Mouse (Mus musculus) hindbrain, postnatal 0 days (tissue): ENCODE data around the gene Ormdl3. TPM values are rescaled to one million over a fixed set of nuclear protein-coding genes. Genes with fewer than 3 reads are reported as not detected.

Experiments
- ATAC-seq: fragments of 200-750 bp; cut with Nextera tagmentation; 2 replicates; pipeline ENCODE4 v1.8.0; 2017; ENCODE audit warnings: mild to moderate bottlenecking, moderate TSS enrichment, moderate library complexity
- DNase-seq: peaks from one replicate; pipeline ENCODE4 v3.0.0-alpha.2; 2015; ENCODE audit warnings: low spot score
- H3K27ac ChIP-seq: fragments of 300-500 bp; sonication (generic); 2 replicates; pipeline ENCODE4 v1.5.1; 2014; ENCODE audit warnings: mild to moderate bottlenecking
- H3K27me3 ChIP-seq: fragments of 300-500 bp; sonication (generic); 2 replicates; pipeline ENCODE4 v1.6.1; 2014; ENCODE audit warnings: low read length, mixed read lengths; ENCODE audit not compliant: insufficient read depth
- H3K36me3 ChIP-seq: fragments of 300-500 bp; sonication (generic); 2 replicates; pipeline ENCODE4 v1.6.1; 2014; ENCODE audit warnings: low read length, mixed read lengths; ENCODE audit not compliant: insufficient read depth
- H3K4me1 ChIP-seq: fragments of 300-500 bp; sonication (generic); 2 replicates; pipeline ENCODE4 v1.6.1; 2014; ENCODE audit warnings: antibody characterized with exemption, low read length, mixed read lengths; ENCODE audit not compliant: insufficient read depth
- H3K4me2 ChIP-seq: fragments of 300-500 bp; sonication (generic); 2 replicates; pipeline ENCODE4 v1.6.1; 2014; ENCODE audit warnings: low read depth, mild to moderate bottlenecking, low read length, moderate library complexity, mixed read lengths
- H3K4me3 ChIP-seq: fragments of 300-500 bp; sonication (generic); 2 replicates; pipeline ENCODE4 v1.5.1; 2014; ENCODE audit warnings: low read length
- H3K9ac ChIP-seq: fragments of 300-500 bp; sonication (generic); replicated peaks from 2 replicates; pipeline ENCODE4 v1.6.1; 2014; ENCODE audit warnings: mild to moderate bottlenecking, low read length, moderate library complexity, mixed read lengths
- H3K9me3 ChIP-seq: fragments of 300-500 bp; sonication (generic); 2 replicates; pipeline ENCODE4 v1.6.1; 2016; ENCODE audit warnings: low read length, mixed read lengths
- CTCF ChIP-seq: IDR thresholded peaks from 2 replicates; pipeline ENCODE4 v1.5.1; 2016; ENCODE audit warnings: antibody characterized with exemption, control low read depth, low read depth
- WGBS: fragments of 180-500 bp; shearing (Covaris S2); extraction: QIAGEN DNeasy Blood & Tissue Kit; methylation state at CpG from one replicate; pipeline ENCODE4 v1.1.7; 2014; 5-methylcytosine and 5-hydroxymethylcytosine counted together
- polyA plus RNA-seq: library from polyadenylated mRNA; unstranded; fragments of >200 nt; fragmentation: Nextera tagmentation; extraction: Ambion mirVana; gene quantifications from 2 replicates; pipeline ENCODE4 v1.2.1, GENCODE M21; 2015
- total RNA-seq: library from RNA; depleted of rRNA; stranded (reverse); fragments of >200 nt; gene quantifications from 2 replicates; pipeline ENCODE4 v1.2.3, GENCODE M21; 2014

Gene Ormdl3
- total and polyA plus RNA-seq, 2 experiments from 2014 or later = 100 to 103 TPM

DNA sequence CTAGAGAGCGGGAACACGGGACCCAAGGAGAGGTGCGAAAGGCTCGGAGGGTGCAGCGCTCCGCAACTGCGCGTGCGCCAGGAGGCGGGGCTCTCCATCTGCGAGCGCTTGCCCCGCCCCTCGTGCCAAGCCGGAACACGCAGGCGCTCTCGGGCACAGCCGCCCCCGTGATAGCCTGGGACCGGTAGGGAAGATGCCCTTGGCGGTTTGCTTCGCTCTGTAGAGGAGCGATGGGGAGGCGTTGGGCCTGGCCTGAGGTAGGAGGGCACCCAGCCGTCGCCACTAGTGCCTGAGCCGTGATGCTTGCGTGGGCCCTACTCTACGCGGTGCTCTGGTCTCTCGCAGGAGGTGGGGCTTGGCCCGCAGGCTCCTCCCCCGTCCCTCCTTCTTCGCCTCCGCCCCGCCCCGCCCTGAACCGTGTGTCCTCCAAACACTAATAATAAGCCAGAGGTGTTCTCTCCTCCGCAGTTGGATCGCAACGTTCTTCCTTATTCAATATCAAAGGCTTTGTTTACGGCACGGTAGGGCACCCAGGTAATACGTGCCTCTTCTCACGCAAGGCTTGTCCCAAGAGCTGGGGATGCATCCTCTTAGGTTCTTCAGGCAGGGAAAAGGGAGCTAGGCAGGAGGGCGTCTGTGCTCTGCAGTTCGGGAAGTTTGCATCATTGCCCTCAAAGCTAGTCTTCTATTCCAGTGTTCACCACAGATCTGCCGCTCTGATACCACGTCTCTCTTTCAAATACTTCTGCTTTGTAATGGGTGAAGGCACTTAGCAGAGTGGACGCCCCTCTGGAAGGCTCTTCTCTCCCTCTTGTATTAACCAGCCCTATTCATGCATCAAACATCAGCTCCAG lies 36.0 kb downstream of the Ormdl3 start, which contains the start of gene Zpbp2:
TSS of gene Zpbp2 (plus strand) at position 123 of the 854 bp plus-strand sequence.
- WGBS = 1% methylated on average over 51 of the region's 51 CpGs
- peak; percentile 98 for ATAC-seq

GRCm38 (mm10) chr11:98550311-98550974 lies 36.7 kb downstream of the Ormdl3 start:
- peaks cover 10% of the 10 kb centered on the region; the same call in 1 of the 2 replicates for H3K4me1 ChIP-seq
- H3K27me3 ChIP-seq = peaks cover 36% of the 10 kb centered on the region
- peak overlapping the region; percentile 71 for H3K4me3 ChIP-seq
- no peaks in the 10 kb centered on the region for H3K36me3 ChIP-seq
- 20% methylated on average over 20 of the region's 20 CpGs for WGBS
- no peaks in the 10 kb centered on the region for H3K9me3 ChIP-seq
- peak overlapping the region; percentile 72; the same call in 1 of the 2 replicates for H3K9ac ChIP-seq
- no peak for TF ChIP-seq CTCF
- H3K4me2 ChIP-seq = peak overlapping the region; percentile 86
- peak overlapping the region; percentile 88 for H3K27ac ChIP-seq
- DNase-seq = no peak
- no peak for ATAC-seq

More for the DNA sequence above, 36.0 kb downstream of the Ormdl3 start, which contains the start of gene Zpbp2:
- DNase-seq = peak; percentile 96
- peak within 1 kb of the TSS; percentile 72 for H3K9ac ChIP-seq
- H3K27ac ChIP-seq = peak within 1 kb of the TSS; percentile 88
- H3K27me3 ChIP-seq = peaks cover 28% of the 10 kb centered on the region
- H3K4me1 ChIP-seq = peaks cover 7% of the 10 kb centered on the region; the same call in 1 of the 2 replicates
- peak within 1 kb of the TSS; percentile 71 for H3K4me3 ChIP-seq
- no peaks in the 10 kb centered on the region for H3K9me3 ChIP-seq
- H3K36me3 ChIP-seq = no peaks in the 10 kb centered on the region
- peak within 1 kb of the TSS; percentile 86 for H3K4me2 ChIP-seq
- no peak; the same call in 1 of the 2 replicates for TF ChIP-seq CTCF

DNA sequence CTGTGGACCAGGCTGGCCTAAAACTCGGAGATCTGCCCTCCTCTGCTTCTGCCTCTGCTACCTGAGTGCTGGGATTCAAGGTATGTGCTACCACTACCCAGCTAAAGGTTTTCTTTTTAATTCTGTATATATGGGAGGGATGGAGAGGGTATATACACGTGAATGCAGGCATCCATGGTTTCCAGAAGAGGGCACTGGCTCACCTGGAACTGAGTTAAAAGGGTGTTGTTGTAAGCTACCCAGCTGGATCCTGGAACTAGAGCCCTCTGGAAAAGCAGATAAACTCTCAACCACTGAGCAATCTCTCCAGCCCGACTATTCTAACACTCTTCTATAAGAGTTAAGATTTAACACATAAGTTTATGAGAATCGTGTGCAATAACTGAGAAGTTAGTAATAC lies 37.8 kb downstream of the Ormdl3 start:
- H3K36me3 ChIP-seq = no peaks in the 10 kb centered on the region
- H3K4me1 ChIP-seq = peaks cover 10% of the 10 kb centered on the region; the same call in 1 of the 2 replicates
- H3K4me2 ChIP-seq = no peak overlapping the region
- H3K4me3 ChIP-seq = no peak overlapping the region
- DNase-seq (no peak), ATAC-seq (no peak)
- H3K27me3 ChIP-seq = peaks cover 43% of the 10 kb centered on the region
- no peak for TF ChIP-seq CTCF
- WGBS = 67% methylated on average over 4 of the region's 4 CpGs
- H3K9me3 ChIP-seq = no peaks in the 10 kb centered on the region
- no peak overlapping the region for H3K27ac ChIP-seq
- H3K9ac ChIP-seq = no peak overlapping the region

DNA sequence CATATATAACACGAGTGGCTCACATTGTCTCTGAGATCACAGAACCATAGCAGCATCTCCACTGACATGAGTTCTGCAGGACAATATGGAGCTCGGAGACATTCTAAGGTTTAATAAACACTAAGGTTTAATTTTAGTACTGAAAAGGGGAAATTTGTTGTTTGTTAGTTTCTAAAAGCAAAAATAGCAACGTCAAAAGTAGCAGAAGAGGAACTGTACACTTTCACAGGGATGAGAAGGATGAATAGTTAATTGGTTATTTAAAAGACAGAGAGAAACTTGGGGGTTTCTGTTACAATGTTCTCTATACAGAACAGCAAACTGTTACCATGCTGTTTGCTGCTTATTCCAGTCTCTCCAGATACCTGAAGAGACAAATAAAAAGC lies 39.9 kb downstream of the Ormdl3 start:
- TF ChIP-seq CTCF = no peak
- peaks cover 10% of the 10 kb centered on the region; the same call in 1 of the 2 replicates for H3K4me1 ChIP-seq
- no peak overlapping the region for H3K4me3 ChIP-seq
- DNase-seq (no peak), ATAC-seq (no peak)
- no peaks in the 10 kb centered on the region for H3K9me3 ChIP-seq
- 59% methylated on average over 3 of the region's 3 CpGs for WGBS
- H3K4me2 ChIP-seq = no peak overlapping the region
- H3K27ac ChIP-seq = no peak overlapping the region
- peaks cover 46% of the 10 kb centered on the region for H3K27me3 ChIP-seq
- no peak overlapping the region for H3K9ac ChIP-seq
- H3K36me3 ChIP-seq = no peaks in the 10 kb centered on the region

- no peak overlapping the region for H3K27ac ChIP-seq
- H3K9ac ChIP-seq = no peak overlapping the region
- peaks cover 50% of the 10 kb centered on the region for H3K27me3 ChIP-seq
- DNase-seq (no peak), ATAC-seq (no peak)
- H3K4me3 ChIP-seq = no peak overlapping the region
- 44% methylated on average over 12 of the region's 12 CpGs for WGBS
- peaks cover 8% of the 10 kb centered on the region; the same call in 1 of the 2 replicates for H3K4me1 ChIP-seq
- H3K36me3 ChIP-seq = no peaks in the 10 kb centered on the region
- no peak overlapping the region for H3K4me2 ChIP-seq
- H3K9me3 ChIP-seq = no peaks in the 10 kb centered on the region
- TF ChIP-seq CTCF = no peak
Measured at GRCm38 (mm10) chr11:98546529-98547307, 40.5 kb downstream of the Ormdl3 start.

GRCm38 (mm10) chr11:98545711-98546231 lies 41.4 kb downstream of the Ormdl3 start, which contains the start of gene Ikzf3:
TSS of gene Ikzf3 (minus strand) at chr11:98546031.
- Histone ChIP-seq H3K9me3 (no peaks in the 10 kb centered on the region), H3K4me1 (0 out of 2 replicates have a peak, but pooled peaks cover 4% of the 10 kb centered on the region), H3K27me3 (peaks cover 52% of the 10 kb centered on the region), H3K4me3 (peak within 1 kb of the TSS; percentile 46), H3K36me3 (no peaks in the 10 kb centered on the region), H3K9ac (0 out of 2 replicates have a peak within 1 kb of the TSS, but pooled peaks have one; percentile 9), H3K4me2 (peak within 1 kb of the TSS; percentile 79), H3K27ac (no peak within 1 kb of the TSS)
- DNase-seq (peak; percentile 38), ATAC-seq (no peak)
- no peak for TF ChIP-seq CTCF
- 1% methylated on average over 58 of the region's 58 CpGs for WGBS
